ENCODE assay signal across 8 mouse cellular contexts in the genomic region with DNA sequence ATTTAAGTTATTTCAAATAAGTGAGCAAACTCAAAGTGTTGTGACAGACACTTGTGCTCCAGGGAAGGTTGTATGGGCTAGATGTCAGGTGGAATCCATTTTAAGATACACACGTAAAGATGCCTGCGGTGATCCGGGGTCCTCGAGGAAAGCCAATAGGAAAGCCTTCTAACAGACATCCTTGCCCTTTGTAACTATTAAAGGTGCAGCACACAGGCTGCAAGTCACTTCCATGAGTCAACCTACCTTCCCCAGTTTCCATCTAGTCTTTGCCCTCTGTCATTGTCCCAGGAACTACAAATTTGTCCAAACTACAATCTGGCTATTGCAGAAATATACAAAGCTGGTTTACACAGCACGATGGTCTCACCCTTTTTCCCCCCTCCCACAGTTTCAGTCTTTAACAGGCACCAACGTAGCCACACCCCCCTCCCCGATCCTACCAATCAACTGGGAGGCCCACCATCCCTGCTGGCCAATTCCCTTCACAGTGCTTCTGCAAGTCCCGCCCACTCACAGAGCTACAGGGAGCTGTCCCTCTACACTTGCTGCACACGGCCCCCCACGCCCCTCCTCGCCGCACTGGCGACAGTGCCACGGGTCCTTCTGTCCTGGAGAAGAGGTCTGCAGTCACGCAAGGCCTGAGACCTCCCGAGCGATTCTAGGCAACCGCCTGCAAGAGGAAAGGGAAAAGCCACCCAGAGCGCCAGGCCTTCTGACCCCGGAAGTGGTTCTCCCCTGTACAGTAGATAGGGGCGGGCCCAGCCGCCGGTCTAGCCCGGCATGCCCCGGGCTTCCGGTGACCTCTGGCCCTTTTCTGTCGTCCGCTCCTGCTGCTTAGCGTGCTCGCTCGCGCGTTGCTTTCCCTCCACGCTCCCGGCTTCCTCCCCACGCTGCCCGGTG. TPM values are rescaled to one million over a fixed set of nuclear protein-coding genes. Genes with fewer than 3 reads are reported as not detected.
DNase-seq lines count a peak whose midpoint lies in the region; ATAC-seq and TF ChIP-seq lines count a peak whose summit lies in the region.

A gene (plus strand): TSS at position 791 of the 903 bp plus-strand sequence.

- peak; percentile 99 for ATAC-seq in Patski
- peak; percentile 100 for ATAC-seq in hindbrain, embryonic 13.5 days (ENCODE audit: low FRiP score)

- under 1% methylated on average over 36 of the region's 37 CpGs for WGBS in hindbrain, embryonic 13.5 days

- in situ Hi-C loops in Patski (cut with MboI; ENCODE audit: low pct_unique_long_range_greater_than_20kb): loop anchor here (5.0 to 10.0 kb wide), 2 partner anchors 46 to 474 kb away; a partner anchor contains a TSS

- H3K27me3 ChIP-seq in Patski: peaks cover 13% of the 10 kb centered on the region
- 0 out of 2 replicates have a peak, but pooled peaks cover 7% of the 10 kb centered on the region for H3K27me3 ChIP-seq in hindbrain, embryonic 13.5 days

- H3K27ac ChIP-seq in hindbrain, embryonic 13.5 days: peak within 1 kb of the TSS; percentile 97

- CTCF ChIA-PET in Patski (lab: Charles Lee): interaction anchor here (1.3 kb wide), 1 partner anchor 46 kb away, joined by 4 read pairs; a partner anchor contains a TSS

- peak within 1 kb of the TSS; percentile 68 for H3K4me2 ChIP-seq in hindbrain, embryonic 13.5 days

- H3K36me3 ChIP-seq in hindbrain, embryonic 13.5 days: no peaks in the 10 kb centered on the region

- peak within 1 kb of the TSS; percentile 96 for H3K9ac ChIP-seq in hindbrain, embryonic 13.5 days

- H3K4me3 ChIP-seq in hindbrain, embryonic 13.5 days: peak within 1 kb of the TSS; percentile 99

- no peak for TF ChIP-seq CTCF in Patski (IDR thresholded peaks at IDR 0.05)

- peaks cover 25% of the 10 kb centered on the region for H3K4me1 ChIP-seq in hindbrain, embryonic 13.5 days (replicated peaks)

- peak; percentile 62 for DNase-seq in Patski (ENCODE audit: low read depth, low spot score)
- DNase-seq in cerebellum, postnatal 14 days: peak; percentile 94 to 95
- DNase-seq in frontal cortex, postnatal 14 days (ENCODE audit: low spot score in 2 of 2): peak; percentile 92 to 94
- DNase-seq in layer of hippocampus, postnatal 25 days (ENCODE audit: extremely low spot score in 1 of 2, low spot score in 1 of 2): peak; percentile 78 to 93
- DNase-seq in lung, postnatal 25 days (ENCODE audit: low spot score): peak; percentile 94
- DNase-seq in retina, embryonic 14.5 days (ENCODE audit: low spot score): peak; percentile 97
- peak; percentile 91 for DNase-seq in thymus, postnatal 4 days

- no peaks in the 10 kb centered on the region for H3K9me3 ChIP-seq in hindbrain, embryonic 13.5 days

- POLR2A ChIA-PET in Patski (lab: Charles Lee): interaction anchor here (1.2 kb wide), 1 partner anchor 41 kb away, joined by 3 read pairs; no protein-coding TSS in a partner anchor

RNA-seq across cellular contexts. Expression of the gene that starts here (rescaled TPM):
- 49.4 TPM for polyA plus RNA-seq in Patski (2021)
- polyA plus RNA-seq in hindbrain, embryonic 13.5 days (2015; fragmentation: Nextera tagmentation; extraction: Ambion mirVana): 54.6 and 54.7 TPM in 2 replicates
- 100 to 1,000 TPM in 1 of 2 experiments, 10 to 100 TPM in 1; 98.8 to 104 TPM for total RNA-seq in layer of hippocampus, postnatal 25 days (2021)

Comparison
In these comparisons a context has a peak if more than half of its experiments do, and no peak if none do; other contexts are left out.
1. Peak in every context shown above with its lines: DNase-seq, ATAC-seq, H3K4me3 ChIP-seq and H3K27ac ChIP-seq.